Mouse (Mus musculus) heart, postnatal 25 days (tissue): ENCODE measurements around the gene Gja6. TPM values are rescaled to one million over a fixed set of nuclear protein-coding genes. Genes with fewer than 3 reads are reported as not detected.

ENCODE experiments used
- DNase-seq: peaks from one replicate; pipeline ENCODE4 v3.0.0; 2022; ENCODE audit warnings: low spot score
- intact Hi-C: fragments of 180-260 bp; cut with DNase I; formaldehyde crosslinking; loops from one replicate; pipeline ENCODE4 v1.15.1; 2025
- total RNA-seq, 2 experiments: library from RNA; stranded (reverse); gene quantifications; 2 replicates each; pipeline ENCODE4 v1.2.3; 2021

Gene Gja6
- total RNA-seq = not detected

DNA sequence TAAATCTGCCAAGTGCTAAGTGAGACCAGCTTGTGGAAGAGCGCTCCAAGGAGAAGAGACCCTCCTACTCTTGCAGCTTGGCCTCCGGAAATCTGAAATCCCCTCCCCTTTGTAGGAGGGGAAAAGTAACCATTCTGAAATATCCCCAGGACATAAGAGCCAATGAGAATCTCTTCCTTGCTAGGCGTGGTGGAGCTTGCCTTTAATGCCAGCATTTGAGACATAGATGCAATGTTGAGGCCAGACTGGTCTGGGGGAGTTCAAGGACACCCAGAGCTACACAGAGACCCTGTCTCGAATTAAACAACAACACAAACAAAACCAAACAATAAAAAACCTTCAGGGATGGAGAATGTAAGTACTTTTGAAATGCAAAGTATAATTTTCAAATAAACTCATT, at the start of gene Gja6:
TSS of gene Gja6 (minus strand) at position 101 of the 400 bp plus-strand sequence.
- no peak for DNase-seq
- intact Hi-C loops = no loop called here

GRCm38 (mm10) chrX:160949583-160949982, 42.7 kb upstream of the Gja6 start:
- intact Hi-C loops = no loop called here
- DNase-seq = no peak

- no peak for DNase-seq
- intact Hi-C loops = no loop called here
Measured at GRCm38 (mm10) chrX:160944722-160945121, 37.9 kb upstream of the Gja6 start.

DNA sequence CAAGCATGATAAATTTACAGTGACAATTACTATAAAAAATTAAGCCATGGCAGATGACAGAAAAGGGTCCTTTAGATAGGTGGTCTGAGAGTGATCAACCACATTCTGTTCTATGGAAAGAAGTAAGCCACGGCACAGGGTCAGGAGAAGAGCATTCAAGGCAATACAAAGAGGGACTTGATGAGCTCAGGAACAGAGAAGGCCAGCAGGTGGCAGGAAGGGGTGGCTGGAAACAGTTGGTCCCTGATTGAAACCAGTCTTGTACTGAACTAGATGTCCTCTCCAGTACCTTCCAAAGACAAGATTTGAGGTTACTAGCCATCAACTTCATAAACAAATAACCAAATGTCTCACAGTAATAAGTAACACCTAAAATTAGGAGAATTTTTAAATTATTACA, 28.7 kb upstream of the Gja6 start:
- intact Hi-C loops = loop anchor here (5.0 kb wide), 2 partner anchors 57 to 97 kb away; partner anchors contain the start of gene Cdkl5
- no peak for DNase-seq

DNA sequence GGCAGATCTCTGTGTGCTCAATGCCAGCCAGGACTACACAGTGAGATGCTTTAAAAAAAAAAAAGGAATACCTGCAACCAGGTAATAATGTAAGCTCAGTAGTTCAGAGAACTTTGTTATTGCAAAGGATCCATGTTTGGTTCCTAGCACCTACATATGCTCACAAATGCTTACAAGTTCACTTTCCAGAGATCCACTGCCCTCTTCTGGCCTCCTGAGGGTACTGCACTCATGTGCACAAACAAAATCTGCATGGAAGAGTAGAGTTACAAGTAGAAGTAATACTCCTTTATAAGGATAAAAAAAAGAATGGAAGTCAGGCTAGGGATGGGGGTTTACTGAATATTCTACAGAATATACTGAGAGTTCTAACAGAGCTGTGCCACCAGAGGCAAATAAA, 23.8 kb upstream of the Gja6 start:
- DNase-seq = no peak
- intact Hi-C loops = no loop called here

DNA sequence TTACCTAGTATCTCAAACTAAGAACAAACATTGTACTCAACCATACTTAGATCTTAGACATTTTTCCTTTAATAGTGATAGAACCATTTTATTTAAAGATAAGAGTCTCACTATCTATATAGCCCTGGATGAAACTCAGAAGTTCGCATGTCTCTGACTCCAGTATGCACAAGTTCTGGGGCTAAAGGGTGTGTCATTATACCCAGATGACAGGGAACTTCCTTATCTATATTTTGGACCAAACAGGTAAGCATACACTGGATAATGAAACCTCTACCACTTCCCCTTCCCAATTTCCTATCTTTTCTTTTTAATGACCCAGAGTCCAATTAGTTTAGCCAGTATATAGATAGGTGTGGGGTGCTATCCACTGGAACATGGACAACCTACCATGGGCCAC, 22.0 kb upstream of the Gja6 start:
- intact Hi-C loops = no loop called here
- no peak for DNase-seq

DNA sequence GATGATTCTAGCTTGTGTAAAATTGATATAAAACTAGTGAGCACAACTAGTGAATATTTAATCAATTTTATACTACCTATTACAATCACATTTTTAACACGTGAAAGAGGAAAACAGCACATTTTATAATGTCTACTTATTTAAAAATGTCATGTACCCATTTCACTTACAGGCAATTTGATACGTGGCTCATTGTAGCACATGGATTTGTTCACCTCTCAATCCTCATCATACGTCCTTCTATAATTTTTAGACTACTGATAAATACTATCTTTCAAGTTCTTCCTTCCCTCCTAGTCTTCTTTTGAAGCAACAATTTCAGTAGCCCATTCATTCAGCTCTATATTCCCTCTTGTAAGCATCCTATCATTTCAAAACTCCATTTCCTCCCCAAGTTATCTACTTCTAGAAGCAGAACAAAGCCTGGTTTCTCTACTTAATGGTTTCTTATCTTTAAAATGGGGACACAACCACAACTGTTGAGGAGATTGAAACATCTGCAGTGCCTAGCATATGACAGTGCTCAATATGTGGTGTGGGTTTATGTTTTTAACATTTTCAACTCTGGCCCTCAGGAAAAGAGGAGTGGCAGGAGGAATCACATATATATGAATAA, 12.3 kb upstream of the Gja6 start:
- intact Hi-C loops = no loop called here
- DNase-seq = no peak

DNA sequence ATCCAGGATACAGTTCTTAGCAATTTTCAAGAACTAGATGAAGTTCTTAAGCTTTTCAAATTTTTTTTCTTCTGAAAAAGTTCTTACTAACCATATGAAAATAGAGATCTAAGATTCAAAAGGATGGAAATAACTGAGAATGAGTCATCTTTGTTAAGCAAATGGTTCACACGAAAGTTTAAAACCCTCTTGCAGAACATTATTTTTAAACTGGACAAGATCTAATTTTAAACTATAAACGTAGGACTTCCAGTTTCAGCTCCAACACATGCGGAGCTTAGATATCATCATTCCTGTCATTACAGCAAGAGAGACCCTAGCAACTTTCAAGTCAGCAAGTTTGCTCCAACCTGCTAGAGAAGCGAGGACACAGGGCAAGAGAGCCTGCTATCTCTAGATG, 375 bp downstream of the Gja6 start:
- no peak for DNase-seq
- intact Hi-C loops = no loop called here

DNA sequence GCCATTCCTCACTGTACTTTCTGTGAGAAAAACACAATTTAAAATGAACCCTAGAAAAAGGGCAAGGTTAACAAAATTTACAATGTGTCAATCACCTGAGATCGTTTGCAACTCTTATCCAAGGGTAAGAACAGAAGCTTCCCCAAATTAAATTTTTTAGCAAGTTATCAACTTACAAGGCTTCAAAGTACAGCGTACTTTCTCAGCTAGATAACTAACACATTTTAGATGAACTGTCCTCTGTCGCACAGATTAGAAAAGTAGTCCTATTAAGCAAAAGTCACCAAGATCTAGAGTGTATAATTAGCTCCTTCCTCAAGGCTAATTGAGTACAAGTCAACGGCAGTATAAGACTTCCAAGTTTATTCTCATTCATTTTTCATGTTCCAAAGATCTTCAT, 939 bp downstream of the Gja6 start:
- intact Hi-C loops = no loop called here
- no peak for DNase-seq

DNA sequence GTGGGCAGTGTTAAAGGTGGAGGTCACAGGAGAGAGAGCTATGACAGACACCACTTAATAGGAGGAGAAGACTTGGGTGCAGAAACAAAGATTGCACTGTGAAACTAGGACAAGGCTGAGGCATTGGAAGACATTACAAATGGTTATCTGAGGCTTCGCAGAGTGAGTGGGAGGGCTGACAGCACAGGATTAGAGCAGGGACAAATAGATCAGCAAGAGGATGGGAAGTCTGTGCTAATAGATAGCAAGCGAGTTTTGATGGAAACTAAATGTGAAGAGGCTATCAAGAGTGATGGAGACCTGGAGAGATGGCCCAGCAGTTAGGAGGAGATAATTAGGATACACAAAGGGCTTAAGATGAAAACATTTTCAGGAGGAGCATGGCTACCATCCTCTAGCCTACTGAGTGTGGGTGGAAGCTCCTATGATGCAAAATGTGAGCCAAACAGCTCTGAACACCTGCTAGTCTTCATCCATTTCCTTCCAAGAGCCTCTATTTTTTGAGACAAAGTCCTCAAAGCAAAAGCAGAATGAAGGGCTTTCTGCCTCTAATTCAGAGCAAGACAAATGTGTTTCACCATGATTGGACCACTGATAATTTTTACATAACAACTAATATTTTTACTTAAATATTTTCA, 1.7 kb downstream of the Gja6 start:
- DNase-seq = no peak
- intact Hi-C loops = no loop called here

DNA sequence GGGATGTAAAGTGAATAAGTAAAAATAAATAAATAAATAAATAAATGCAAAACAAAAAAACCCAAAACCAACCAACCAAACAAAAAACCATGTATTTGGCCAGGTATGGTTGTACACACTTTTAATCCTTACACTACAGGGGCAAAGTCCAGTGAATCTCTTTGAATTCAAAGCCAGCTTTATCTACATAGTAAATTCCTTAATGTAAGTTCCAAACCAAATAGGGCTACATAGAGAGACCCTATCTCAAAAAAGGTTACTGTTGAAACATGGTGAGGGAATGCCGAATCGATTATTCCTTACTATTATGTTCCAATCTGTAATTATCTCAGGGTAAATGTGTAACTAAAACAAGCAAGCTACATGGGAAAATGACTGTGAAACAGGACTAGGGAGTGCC, 5.7 kb downstream of the Gja6 start:
- intact Hi-C loops = no loop called here
- no peak for DNase-seq

- no peak for DNase-seq
- intact Hi-C loops = no loop called here
Measured at GRCm38 (mm10) chrX:160892077-160892476, 14.8 kb downstream of the Gja6 start.

DNA sequence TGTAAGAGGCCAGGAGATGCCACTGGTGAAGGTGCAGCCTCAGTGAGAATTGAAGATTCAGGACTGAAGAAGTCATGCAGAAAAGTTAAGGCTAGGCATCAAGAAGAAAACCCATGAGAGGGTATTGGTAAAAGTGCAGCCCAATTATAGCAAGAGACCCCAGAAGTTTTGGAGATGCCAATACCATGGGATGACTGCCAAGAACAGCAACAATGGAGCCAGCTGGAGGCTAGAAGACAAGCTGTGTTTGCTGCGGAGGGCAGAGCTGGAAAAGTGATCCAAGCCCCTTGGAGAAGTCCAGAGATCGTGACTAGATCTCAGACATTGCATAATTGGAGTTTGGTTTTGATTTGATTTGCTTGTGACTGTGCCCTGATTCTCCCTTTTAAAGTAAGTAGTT, 20.6 kb downstream of the Gja6 start:
- DNase-seq = no peak
- intact Hi-C loops = no loop called here

DNA sequence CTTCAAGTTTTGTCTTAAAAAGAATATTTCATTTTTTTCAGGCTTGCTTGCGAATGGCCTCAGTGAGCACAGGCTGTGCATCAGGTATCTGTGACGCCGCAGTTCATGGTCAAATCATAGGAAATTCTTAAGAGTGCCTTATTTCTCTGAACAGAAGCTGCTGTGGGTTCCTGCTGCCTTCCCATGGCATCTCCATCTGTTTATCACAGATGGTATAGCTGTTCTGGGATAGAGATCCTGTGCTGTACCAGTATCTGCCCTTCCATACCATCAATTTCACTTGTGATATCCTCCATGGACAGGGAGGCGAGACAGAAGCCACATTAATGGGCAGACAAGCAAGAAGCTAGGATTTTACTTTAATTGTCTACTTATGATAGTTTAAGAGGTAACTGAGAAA, 40.3 kb downstream of the Gja6 start:
- intact Hi-C loops = no loop called here
- no peak for DNase-seq

DNA sequence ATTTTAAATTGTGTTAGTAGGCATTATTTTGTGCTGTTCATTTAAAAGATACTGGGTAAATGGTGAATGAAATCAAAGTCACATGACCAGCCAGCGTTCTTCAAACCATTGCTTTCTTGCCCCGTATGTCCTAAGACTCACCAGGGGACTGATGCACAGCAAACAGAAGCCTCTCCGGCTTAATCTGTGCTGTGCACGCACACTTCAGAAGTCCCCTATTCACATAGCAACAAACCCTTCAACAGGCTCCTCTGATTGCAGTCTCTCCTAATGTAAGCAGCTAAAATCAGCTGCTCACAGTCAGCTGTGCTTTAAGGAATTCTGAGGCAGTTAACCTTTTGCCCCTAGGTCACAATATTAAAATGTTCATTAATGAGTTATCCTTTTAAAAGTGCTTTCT, 41.8 kb downstream of the Gja6 start:
- DNase-seq = no peak
- intact Hi-C loops = no loop called here

DNA sequence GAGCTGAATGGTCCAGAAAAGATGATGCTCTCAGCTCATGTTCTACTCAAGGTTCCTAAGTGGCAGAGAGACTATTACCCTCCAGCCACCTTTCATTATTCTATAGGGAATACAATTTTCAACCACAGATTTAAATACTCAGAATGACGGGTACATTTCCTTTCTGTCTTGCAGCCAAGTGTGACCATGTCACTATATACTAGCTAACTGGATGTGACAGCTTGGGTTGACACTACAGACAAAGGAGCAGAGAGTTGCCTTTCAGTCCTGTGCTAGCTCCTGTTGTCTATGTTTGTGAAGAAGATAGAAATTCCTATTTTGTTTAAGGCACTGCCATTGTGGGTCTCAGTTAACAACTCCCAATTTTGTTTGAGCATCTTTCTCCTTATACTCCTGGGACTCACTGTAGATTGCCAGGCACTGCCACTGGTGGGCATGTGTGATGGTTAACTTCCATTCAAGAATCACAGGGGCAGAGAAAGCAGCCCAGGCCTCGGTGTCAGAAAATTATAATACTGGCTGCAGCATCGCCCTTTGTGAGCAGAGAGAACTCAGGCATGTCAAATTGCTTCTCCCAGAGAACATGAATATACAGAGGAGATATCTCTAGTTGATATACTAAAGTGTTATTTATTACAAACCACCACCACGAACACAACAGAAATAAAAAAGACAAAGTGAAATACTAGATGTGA, 43.0 kb downstream of the Gja6 start:
- no peak for DNase-seq
- intact Hi-C loops = no loop called here

Other genes starting within 250 kb of the Gja6 start
- gene Ppef1, start 171.3 kb downstream of the Gja6 start, total RNA-seq = not detected
- gene Rs1, start 139.0 kb downstream of the Gja6 start, total RNA-seq = under 1 TPM; 0.17 to 0.26 TPM
- 1 to 10 TPM; 5.6 to 6.6 TPM for gene Cdkl5, start 87.7 kb upstream of the Gja6 start, total RNA-seq
- under 1 TPM; 0.62 to 0.78 TPM for gene Scml2, start 210.1 kb upstream of the Gja6 start, total RNA-seq